Mouse (Mus musculus) intestine, embryonic 15.5 days (tissue): ENCODE data around the gene Tnfrsf25. TPM values are rescaled to one million over a fixed set of nuclear protein-coding genes. Genes with fewer than 3 reads are reported as not detected.

ENCODE experiments used
- polyA plus RNA-seq: library from polyadenylated mRNA; unstranded; fragments of >200 nt; fragmentation: Nextera tagmentation; extraction: Ambion mirVana; gene quantifications from 2 replicates; pipeline ENCODE4 v1.2.1, GENCODE M21; 2015

Gene Tnfrsf25
- polyA plus RNA-seq, 1 experiment from 2014 or later, result 1.5 TPM

Other genes with a start within 250 kb of the Tnfrsf25 start
- 73.2 and 75.6 TPM in 2 replicates for gene Dnajc11, start 182.2 kb upstream of the Tnfrsf25 start, polyA plus RNA-seq
- 31.2 and 32.0 TPM in 2 replicates for gene Thap3, start 126.9 kb upstream of the Tnfrsf25 start, polyA plus RNA-seq
- 20.4 and 21.0 TPM in 2 replicates for gene Phf13, start 119.7 kb upstream of the Tnfrsf25 start, polyA plus RNA-seq
- gene Klhl21, start 107.1 kb upstream of the Tnfrsf25 start, polyA plus RNA-seq, result 10.6 and 10.9 TPM in 2 replicates
- 15.6 and 19.0 TPM in 2 replicates for gene Zbtb48, start 88.3 kb upstream of the Tnfrsf25 start, polyA plus RNA-seq
- gene Tas1r1, start 77.4 kb upstream of the Tnfrsf25 start, polyA plus RNA-seq, result 0.19 and 0.44 TPM in 2 replicates
- gene Nol9, start 76.6 kb upstream of the Tnfrsf25 start, polyA plus RNA-seq, result 31.3 and 31.7 TPM in 2 replicates
- gene Plekhg5, start 43.4 kb upstream of the Tnfrsf25 start, polyA plus RNA-seq, result 11.0 and 12.9 TPM in 2 replicates
- gene Espn, start 36.4 kb downstream of the Tnfrsf25 start, polyA plus RNA-seq, result 29.2 and 30.8 TPM in 2 replicates
- gene Hes2, start 42.9 kb downstream of the Tnfrsf25 start, polyA plus RNA-seq, result 0.30 and 0.42 TPM in 2 replicates
- 57.8 and 60.0 TPM in 2 replicates for gene Acot7, start 62.2 kb downstream of the Tnfrsf25 start, polyA plus RNA-seq
- gene Gpr153, start 158.3 kb downstream of the Tnfrsf25 start, polyA plus RNA-seq, result 7.3 and 8.1 TPM in 2 replicates
- gene Hes3, start 175.7 kb downstream of the Tnfrsf25 start, polyA plus RNA-seq, result not detected in 2 replicates
- 17.3 and 17.6 TPM in 2 replicates for gene Icmt, start 181.3 kb downstream of the Tnfrsf25 start, polyA plus RNA-seq
- 2.1 and 2.5 TPM in 2 replicates for gene Rnf207, start 203.1 kb downstream of the Tnfrsf25 start, polyA plus RNA-seq
- gene Rpl22, start 209.8 kb downstream of the Tnfrsf25 start, polyA plus RNA-seq, result 371 and 424 TPM in 2 replicates
- gene Chd5, start 222.7 kb downstream of the Tnfrsf25 start, polyA plus RNA-seq, result 1.9 and 2.8 TPM in 2 replicates